ENCODE assay signal across 7 mouse cellular contexts in the genomic region with DNA sequence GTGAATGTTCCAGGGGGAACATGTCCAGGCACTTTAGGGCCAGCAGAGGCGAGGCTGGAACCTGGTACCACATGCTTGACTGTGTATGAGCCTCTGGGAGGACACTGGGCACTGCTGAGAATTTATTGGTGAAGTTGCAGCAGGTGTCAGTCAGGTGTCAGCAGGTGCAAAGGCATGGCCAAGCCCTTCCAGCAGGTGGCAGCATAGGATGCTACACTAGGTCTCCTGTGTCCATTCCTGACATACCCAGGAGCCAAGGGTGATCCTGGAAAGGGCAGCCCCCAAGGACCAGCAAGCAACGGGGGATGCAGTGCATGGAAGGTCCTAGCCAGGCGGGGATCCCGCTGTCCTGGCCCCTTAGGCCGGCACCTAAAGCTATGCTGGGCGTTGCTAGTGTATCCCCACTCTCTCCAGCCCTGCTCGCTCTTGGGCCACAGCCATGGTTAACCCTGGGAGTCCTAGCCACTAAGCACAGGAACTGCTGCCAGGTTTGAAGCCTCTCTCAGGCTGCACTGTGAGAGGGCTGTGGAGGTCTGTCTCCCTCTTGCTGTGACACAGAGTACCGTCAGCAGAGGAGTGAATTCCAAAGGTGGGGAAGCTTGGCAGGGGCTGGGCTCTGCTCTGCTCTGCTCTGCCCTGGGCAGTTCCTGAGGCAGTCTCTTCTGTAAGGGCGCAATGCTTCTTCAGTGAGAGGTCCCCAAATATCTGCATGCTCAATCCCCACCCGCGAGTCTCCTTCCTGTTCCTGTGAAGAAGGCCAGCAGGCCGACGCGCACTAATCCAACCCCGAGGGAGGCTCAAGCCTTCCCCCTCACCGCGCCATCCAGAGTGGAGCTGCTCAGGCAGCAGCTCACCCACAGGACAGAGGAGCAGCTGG. TPM values are rescaled to one million over a fixed set of nuclear protein-coding genes. Genes with fewer than 3 reads are reported as not detected.
A peak's percentile ranks its signal among the peaks of the same experiment; 100 is the strongest.
DNase-seq lines count a peak whose midpoint lies in the region; ATAC-seq and TF ChIP-seq lines count a peak whose summit lies in the region.

No protein-coding gene starts in this region.

- TF ChIP-seq CTCF in bone marrow, adult 2 months (IDR thresholded peaks at IDR 0.05; ENCODE audit: control insufficient read depth, insufficient read depth, low read length): peak; percentile 76

- H3K27ac ChIP-seq in bone marrow, adult 2 months (ENCODE audit: control insufficient read depth, insufficient read depth, low read depth, low read length, poor library complexity): no peak overlapping the region

- peak; percentile 37 for DNase-seq in urinary bladder, adult 2 months (ENCODE audit: low spot score)
- no peak for DNase-seq in urinary bladder, postnatal 10 days (ENCODE audit: low spot score)
- DNase-seq in forelimb bud, embryonic 11.5 days (ENCODE audit: low read depth, low spot score): peak; percentile 37
- peak; percentile 82 for DNase-seq in kidney, adult 9 months
- peak; percentile 80 for DNase-seq in thymus, postnatal 4 days

- 78% methylated on average over 17 of the region's 17 CpGs for WGBS in bone marrow, adult 2 months

- no peaks in the 10 kb centered on the region for H3K4me1 ChIP-seq in bone marrow, adult 2 months (ENCODE audit: control insufficient read depth, insufficient read depth, low read length)

- no peak for TF ChIP-seq POLR2A in bone marrow, adult 2 months (IDR thresholded peaks at IDR 0.05; ENCODE audit: borderline replicate concordance, control insufficient read depth, low read depth, low read length)

- ATAC-seq in megakaryocyte progenitor cell, adult 5-6 weeks (replicated peaks; ENCODE audit: poor library complexity): peak; percentile 32; the same call in 1 of the 2 replicates

- no peak overlapping the region for H3K4me3 ChIP-seq in bone marrow, adult 2 months (replicated peaks; ENCODE audit: control insufficient read depth, low read depth, low read length)

RNA-seq across cellular contexts. Expression of gene Tmem201, which starts 13.8 kb away (rescaled TPM):
- polyA plus RNA-seq in urinary bladder, adult 2 months (2012; rRNA removed): 21.6 and 24.0 TPM in 2 replicates
- polyA plus RNA-seq in bone marrow, adult 2 months (2011; ENCODE audit: insufficient read depth, insufficient read length, low replicate concordance, missing spikeins): 5.3 and 8.2 TPM in 2 replicates
- total RNA-seq in megakaryocyte progenitor cell, adult 5-6 weeks (2015): 10.9 and 12.4 TPM in 2 replicates
- 8.5 and 8.8 TPM in 2 replicates for total RNA-seq in megakaryocyte progenitor cell, adult 5-6 weeks (2017)

RNA-seq across cellular contexts. Expression of gene Pik3cd, which starts 21.7 kb away (rescaled TPM):
- 5.2 and 8.1 TPM in 2 replicates for polyA plus RNA-seq in urinary bladder, adult 2 months (2012; rRNA removed)
- polyA plus RNA-seq in bone marrow, adult 2 months (2011; ENCODE audit: insufficient read depth, insufficient read length, low replicate concordance, missing spikeins): 41.8 and 88.3 TPM in 2 replicates
- 32.2 and 33.0 TPM in 2 replicates for total RNA-seq in megakaryocyte progenitor cell, adult 5-6 weeks (2015)
- total RNA-seq in megakaryocyte progenitor cell, adult 5-6 weeks (2017): 59.5 and 66.5 TPM in 2 replicates

RNA-seq across cellular contexts. Expression of gene Slc25a33, which starts 50.0 kb away (rescaled TPM):
- polyA plus RNA-seq in urinary bladder, adult 2 months (2012; rRNA removed): 13.5 and 14.5 TPM in 2 replicates
- polyA plus RNA-seq in bone marrow, adult 2 months (2011; ENCODE audit: insufficient read depth, insufficient read length, low replicate concordance, missing spikeins): 4.3 TPM in 1 of 2 replicates, not detected in the other
- total RNA-seq in megakaryocyte progenitor cell, adult 5-6 weeks (2015): 4.9 and 8.6 TPM in 2 replicates
- 3.8 and 6.2 TPM in 2 replicates for total RNA-seq in megakaryocyte progenitor cell, adult 5-6 weeks (2017)
